Mouse (Mus musculus) lung, postnatal 0 days (tissue): ENCODE data around the gene Eif3k.

Source experiments
- CTCF ChIP-seq: IDR thresholded peaks from 2 replicates; pipeline ENCODE4 v1.5.1; 2016; ENCODE audit warnings: antibody characterized with exemption, mild to moderate bottlenecking
- EP300 ChIP-seq: IDR thresholded peaks from 2 replicates; pipeline ENCODE4 v1.6.1; 2016; ENCODE audit warnings: antibody characterized with exemption, mild to moderate bottlenecking, control low read depth

DNA sequence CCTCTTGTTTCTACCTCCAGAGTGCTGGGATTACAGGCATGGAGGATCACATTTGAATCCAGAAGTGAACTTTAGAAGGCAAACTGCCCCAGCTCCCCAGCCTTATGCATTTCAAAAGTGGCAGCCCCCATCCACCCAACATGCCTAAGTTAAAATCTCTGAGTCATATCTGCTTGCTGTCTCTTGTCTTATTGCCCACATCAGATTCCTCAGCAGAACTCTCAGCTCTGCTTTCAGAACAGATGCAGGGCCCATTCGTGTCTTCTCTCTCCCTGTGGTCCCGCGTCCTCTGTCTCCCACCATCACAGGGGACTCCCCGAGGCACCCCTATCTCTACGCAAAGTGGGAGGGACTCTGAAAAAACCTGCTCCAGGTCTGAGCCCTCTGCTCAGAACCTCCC, 44.5 kb upstream of the Eif3k start:
- TF ChIP-seq EP300 (no peak), CTCF (no peak)
